Mouse (Mus musculus) MEL (cell line): ENCODE data around the gene Olfr1413.

Source experiments
- CTCF ChIP-seq, 3 experiments: IDR thresholded peaks in 2 of 3; conservative IDR thresholded peaks in 1 of 3; 2 replicates each; pipeline ENCODE4 v1.5.1; 2011 to 2012; ENCODE audit warnings: low read length in 3 of 3, low read depth in 2 of 3, mild to moderate bottlenecking in 2 of 3, improper control_type of control experiment in 1 of 3, inconsistent platforms in 1 of 3, mixed read lengths in 1 of 3, moderate library complexity in 1 of 3; ENCODE audit not compliant: control insufficient read depth in 1 of 3, insufficient read depth in 1 of 3, poor library complexity in 1 of 3, severe bottlenecking in 1 of 3
- EP300 ChIP-seq, 2 experiments: IDR thresholded peaks; 2 replicates each; pipeline ENCODE4 v1.6.1; 2011; ENCODE audit warnings: improper control_type of control experiment in 2 of 2, low read length in 2 of 2, low read depth in 1 of 2, mild to moderate bottlenecking in 1 of 2
- MAX ChIP-seq: IDR thresholded peaks from 2 replicates; pipeline ENCODE4 v1.6.1; 2011; ENCODE audit warnings: low read length, improper control_type of control experiment
- POLR2AphosphoS2 ChIP-seq: IDR thresholded peaks from 2 replicates; pipeline ENCODE4 v1.6.1; 2011; ENCODE audit warnings: low read length, improper control_type of control experiment
- ZKSCAN1 ChIP-seq: IDR thresholded peaks from 2 replicates; pipeline ENCODE4 v1.6.1; 2012; ENCODE audit warnings: low read depth, mild to moderate bottlenecking, inconsistent platforms, low read length, improper control_type of control experiment, moderate library complexity

- TF ChIP-seq EP300 (IDR thresholded peaks at IDR 0.05; ENCODE audit: low read depth in 1 of 2, low read length in 2 of 2) (no peak), CTCF (IDR thresholded peaks at IDR 0.05 in 2 of 3, conservative IDR thresholded peaks at IDR 0.05 in 1 of 3; ENCODE audit: control insufficient read depth in 1 of 3, insufficient read depth in 1 of 3, low read depth in 2 of 3, low read length in 3 of 3, poor library complexity in 1 of 3, severe bottlenecking in 1 of 3) (no peak), ZKSCAN1 (no peak), MAX (no peak), POLR2AphosphoS2 (no peak)
Observed at GRCm38 (mm10) chr1:92607711-92608110, 36.6 kb downstream of the Olfr1413 start.
